Mouse (Mus musculus): ENCODE results near the gene Tbc1d1.

The Tbc1d1 gene

DNA sequence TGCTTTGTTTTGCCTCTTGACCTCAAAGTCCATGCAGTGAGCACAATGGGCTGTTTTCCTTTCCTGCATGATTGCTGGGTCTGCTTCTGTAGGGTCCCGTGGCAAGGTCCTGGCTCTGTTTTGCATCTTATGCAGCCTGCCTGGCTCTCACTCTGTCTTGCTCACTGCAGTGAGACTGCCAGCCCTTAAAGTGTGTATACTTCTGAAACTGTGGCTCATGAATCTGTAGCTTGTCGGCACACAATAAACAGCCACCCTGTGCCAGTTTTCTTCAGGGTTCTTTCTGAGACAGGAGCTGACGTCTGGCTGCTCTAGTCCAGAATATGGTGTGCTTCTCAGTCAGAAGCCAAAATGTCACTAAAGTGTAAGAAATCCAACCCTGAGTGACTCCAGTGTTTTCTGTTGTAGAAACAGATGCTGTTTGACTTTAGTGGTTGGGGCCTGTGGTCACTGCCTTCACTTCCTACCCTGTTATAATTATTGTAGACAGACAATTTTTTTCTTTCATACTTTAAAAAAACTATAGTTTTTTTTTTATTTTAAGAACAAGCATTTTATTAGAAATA, 32.1 kb downstream of the Tbc1d1 start:
- ChIA-PET POLR2A (interaction anchor here in 1 of 4 experiments (1.2 kb wide), 1 partner anchor 45 kb away, joined by 3 read pairs; no protein-coding TSS in a partner anchor), CTCF (no interaction called here)

DNA sequence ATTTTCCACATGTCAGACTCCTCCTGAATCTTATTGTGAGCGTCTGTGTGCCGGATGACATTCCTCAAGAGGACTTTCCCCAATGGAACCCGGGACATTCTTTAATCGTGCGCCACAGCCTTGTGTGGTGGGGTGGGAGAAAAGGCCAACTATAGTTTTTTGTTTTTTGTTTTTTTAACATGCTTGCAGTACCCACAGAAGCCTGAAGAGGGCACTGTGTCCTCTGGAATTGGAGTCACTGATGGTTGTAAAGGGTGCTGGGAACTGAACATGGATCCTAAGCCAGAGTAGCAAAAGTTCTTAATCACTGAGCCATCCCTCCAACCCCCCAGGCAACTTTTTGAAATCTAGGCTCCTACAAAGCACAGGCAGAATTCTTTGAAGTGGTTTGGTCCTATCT, 34.8 kb downstream of the Tbc1d1 start:
- CTCF ChIA-PET: no interaction called here
- POLR2A ChIA-PET: interaction anchor here in 1 of 4 experiments (1.0 kb wide), 1 partner anchor 177 kb away, joined by 3 read pairs; no protein-coding TSS in a partner anchor

DNA sequence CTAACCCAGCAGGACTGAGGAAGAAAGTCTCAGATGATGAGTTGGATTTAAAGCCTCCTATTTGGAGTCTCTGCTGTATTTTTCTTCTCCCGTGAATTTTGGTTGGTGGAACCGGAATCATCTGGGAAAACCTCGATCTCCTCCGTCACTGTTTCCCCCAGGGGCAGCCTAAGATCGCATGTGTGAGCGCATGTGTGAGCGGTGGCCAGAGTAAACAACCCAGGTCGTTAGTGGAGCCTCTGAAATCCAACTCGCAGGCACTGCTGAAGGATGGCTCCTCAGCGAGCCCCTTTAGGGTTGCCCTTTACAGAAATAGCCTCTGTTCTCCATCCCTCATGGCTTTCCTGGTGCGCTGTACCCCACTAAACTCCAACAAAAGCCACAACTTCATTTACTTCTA, 37.2 kb downstream of the Tbc1d1 start:
- POLR2A ChIA-PET: no interaction called here
- CTCF ChIA-PET: interaction anchor here in 2 of 4 experiments (0.5 to 0.7 kb wide), 2 partner anchors 301 to 618 kb away, joined by 3 read pairs; no protein-coding TSS in a partner anchor

GRCm38 (mm10) chr5:64196250-64196865, 40.3 kb downstream of the Tbc1d1 start:
- CTCF ChIA-PET: no interaction called here
- POLR2A ChIA-PET: interaction anchor here in 1 of 4 experiments (1.1 kb wide), 1 partner anchor 20 kb away, joined by 3 read pairs; no protein-coding TSS in a partner anchor

DNA sequence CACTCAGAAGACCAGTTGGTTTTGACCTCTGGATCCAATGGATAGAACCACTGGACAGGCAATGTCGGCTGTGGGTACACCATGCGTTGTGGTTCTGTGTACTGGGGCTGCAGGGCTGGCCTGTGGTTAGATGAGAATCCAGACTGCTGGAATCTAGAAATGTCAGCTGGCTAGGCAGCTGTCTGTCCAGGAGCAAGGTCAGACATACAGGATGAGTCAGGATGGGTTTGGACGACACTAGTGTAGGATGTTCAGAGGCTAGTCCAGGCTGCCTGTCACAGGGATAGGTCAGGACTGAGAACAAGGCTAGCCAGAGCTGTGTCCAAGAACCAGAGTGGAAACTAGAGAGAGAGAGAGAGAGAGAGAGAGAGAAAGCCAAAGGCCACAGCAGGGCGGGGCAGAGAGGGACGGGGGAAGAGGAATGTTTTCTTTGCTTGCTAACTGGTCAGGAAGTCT, 40.8 kb downstream of the Tbc1d1 start:
- CTCF ChIA-PET: no interaction called here
- POLR2A ChIA-PET: interaction anchor here in 1 of 4 experiments (1.1 kb wide), 1 partner anchor 21 kb away, joined by 3 read pairs; no protein-coding TSS in a partner anchor

- ChIA-PET CTCF (interaction anchor here in 1 of 4 experiments (1.5 kb wide), 1 partner anchor 91 kb away, joined by 4 read pairs; no protein-coding TSS in a partner anchor), POLR2A (no interaction called here)
Measured at GRCm38 (mm10) chr5:64198624-64199023, 42.5 kb downstream of the Tbc1d1 start.

- ChIA-PET POLR2A (interaction anchor here in 1 of 4 experiments (0.6 kb wide), 1 partner anchor 667 kb away, joined by 3 read pairs; no protein-coding TSS in a partner anchor), CTCF (no interaction called here)
Measured at GRCm38 (mm10) chr5:64201071-64201470, 45.0 kb downstream of the Tbc1d1 start.

DNA sequence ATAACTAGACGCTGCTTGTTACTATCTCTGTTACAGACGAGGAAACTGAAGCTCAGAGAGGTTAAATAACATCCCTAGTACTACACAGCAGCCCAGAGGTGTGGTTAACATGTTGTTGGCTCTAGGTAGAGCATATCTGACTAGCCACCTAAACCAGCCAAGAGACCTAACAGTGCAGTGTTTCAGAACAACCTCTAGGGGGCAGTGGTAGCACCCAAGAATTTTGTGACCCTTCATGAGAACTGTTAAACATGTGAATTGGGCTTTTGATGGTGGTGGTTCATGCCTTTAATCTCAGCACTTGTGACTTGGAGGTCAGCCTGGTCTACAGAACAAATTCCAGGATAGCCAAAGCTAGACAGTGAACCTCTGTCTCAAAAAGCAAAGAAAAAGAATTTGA, 46.2 kb downstream of the Tbc1d1 start:
- ChIA-PET POLR2A (interaction anchor here in 1 of 4 experiments (0.7 kb wide), 1 partner anchor 53 kb away, joined by 6 read pairs; no protein-coding TSS in a partner anchor), CTCF (interaction anchor here in 3 of 4 experiments (0.6 to 1.5 kb wide), 4 partner anchors 31 to 73 kb away, joined by 3 to 6 read pairs (median 3); no protein-coding TSS in a partner anchor)

- ChIA-PET CTCF (interaction anchor here in 1 of 4 experiments (0.6 kb wide), 1 partner anchor 679 kb away, joined by 4 read pairs; no protein-coding TSS in a partner anchor), POLR2A (interaction anchor here in 1 of 4 experiments (0.6 to 1.1 kb wide), 2 partner anchors 10 to 11 kb away, joined by 3 read pairs; no protein-coding TSS in a partner anchor)
Measured at GRCm38 (mm10) chr5:64205610-64206009, 49.5 kb downstream of the Tbc1d1 start.

- CTCF ChIA-PET: interaction anchor here in 2 of 4 experiments (0.5 to 0.8 kb wide), 2 partner anchors 60 to 83 kb away, joined by 3 read pairs; no protein-coding TSS in a partner anchor
- POLR2A ChIA-PET: interaction anchor here in 2 of 4 experiments (0.5 to 1.1 kb wide), 3 partner anchors 10 to 113 kb away, joined by 3 read pairs; no protein-coding TSS in a partner anchor
Measured at GRCm38 (mm10) chr5:64206431-64206830, 50.3 kb downstream of the Tbc1d1 start.

- POLR2A ChIA-PET: interaction anchor here in 2 of 4 experiments (0.5 to 1.1 kb wide), 3 partner anchors 23 to 393 kb away, joined by 3 to 4 read pairs (median 3); no protein-coding TSS in a partner anchor
- CTCF ChIA-PET: interaction anchor here in 2 of 4 experiments (0.5 to 0.8 kb wide), 2 partner anchors 59 to 83 kb away, joined by 3 read pairs; no protein-coding TSS in a partner anchor
Measured at GRCm38 (mm10) chr5:64206875-64207274, 50.8 kb downstream of the Tbc1d1 start.

DNA sequence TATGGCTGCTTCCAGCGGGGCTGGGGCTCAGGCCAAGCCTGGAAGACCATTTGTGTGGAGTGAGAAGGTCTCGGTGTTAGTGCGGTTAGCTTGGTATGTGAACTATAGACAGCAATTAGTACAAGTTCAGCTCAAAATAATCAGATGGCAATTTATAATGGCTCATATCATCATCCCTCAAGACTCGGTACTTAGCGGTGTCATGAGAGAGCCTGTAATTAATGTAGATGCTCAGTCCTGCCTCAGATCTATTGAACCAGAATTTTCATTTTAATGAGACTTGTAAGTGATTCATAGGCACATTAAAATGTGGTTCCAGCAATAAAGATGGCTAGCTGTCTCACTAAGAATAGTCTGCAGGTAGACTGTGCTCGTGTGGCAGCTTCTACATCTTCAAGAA, 51.7 kb downstream of the Tbc1d1 start:
- ChIA-PET CTCF (no interaction called here), POLR2A (interaction anchor here in 2 of 4 experiments (0.5 to 1.2 kb wide), 5 partner anchors 18 to 421 kb away, joined by 3 to 4 read pairs (median 3); no protein-coding TSS in a partner anchor)

DNA sequence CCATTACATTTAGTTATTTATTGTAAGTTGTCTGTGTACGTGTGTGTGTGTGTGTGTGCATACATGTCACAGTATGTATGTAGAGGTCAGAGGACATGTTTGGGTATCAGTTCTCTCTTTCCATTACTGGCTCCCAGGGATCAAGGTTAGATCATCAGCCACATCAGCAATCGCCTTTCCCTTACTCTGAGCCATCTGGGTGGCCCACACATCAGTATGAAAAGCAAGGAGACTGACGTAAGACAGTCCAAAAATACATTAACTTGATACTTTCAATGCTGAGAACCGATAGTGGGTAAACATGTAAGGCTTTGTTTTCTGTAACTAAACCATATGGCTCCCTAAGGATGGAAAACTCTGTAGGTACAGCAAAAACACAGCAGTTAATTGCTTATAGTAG, 54.7 kb downstream of the Tbc1d1 start:
- ChIA-PET POLR2A (no interaction called here), CTCF (no interaction called here)

DNA sequence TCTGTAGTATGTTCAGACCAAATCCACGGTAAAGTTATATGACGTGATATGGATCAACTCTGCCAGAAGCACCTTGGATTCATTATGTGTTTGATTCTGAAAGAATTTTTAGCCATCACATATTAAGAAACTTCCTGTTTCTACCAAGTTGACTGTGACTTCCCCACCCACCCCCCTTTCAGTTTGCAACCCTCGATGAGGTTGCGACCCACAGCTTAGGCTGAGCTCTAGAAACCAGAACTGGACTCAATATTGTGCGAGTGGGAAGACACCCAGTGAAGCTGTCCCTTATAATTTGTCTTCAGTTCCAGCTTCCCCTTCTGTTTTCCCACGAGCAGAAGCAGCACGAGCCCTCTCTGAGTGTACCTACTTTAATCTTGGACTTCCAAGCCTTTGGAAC, 55.2 kb downstream of the Tbc1d1 start:
- POLR2A ChIA-PET: interaction anchor here in 1 of 4 experiments (0.6 kb wide), 1 partner anchor 8 kb away, joined by 5 read pairs; no protein-coding TSS in a partner anchor
- CTCF ChIA-PET: interaction anchor here in 1 of 4 experiments (0.6 kb wide), 1 partner anchor 145 kb away, joined by 4 read pairs; no protein-coding TSS in a partner anchor

GRCm38 (mm10) chr5:64212206-64212605, 56.1 kb downstream of the Tbc1d1 start:
- ChIA-PET POLR2A (no interaction called here), CTCF (no interaction called here)

DNA sequence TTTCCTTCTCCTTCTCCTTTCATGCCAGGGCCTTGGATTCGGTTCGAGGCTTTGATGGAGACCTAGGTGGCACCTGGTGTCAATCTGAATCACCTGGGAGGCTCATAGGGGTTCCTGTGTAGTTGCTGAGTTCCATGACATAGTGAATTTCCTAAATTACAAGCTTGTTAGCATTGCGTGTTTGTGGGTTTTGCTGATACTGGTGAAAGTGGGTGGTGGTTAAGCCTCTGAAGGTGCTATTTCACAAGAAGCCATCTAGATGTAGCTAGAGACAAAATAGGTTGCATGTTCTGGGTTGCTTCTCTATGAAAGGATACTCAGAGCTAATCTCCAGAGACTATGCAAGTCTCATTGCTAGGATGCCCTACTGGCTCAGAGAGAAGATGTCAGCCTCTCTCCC, 56.5 kb downstream of the Tbc1d1 start:
- ChIA-PET POLR2A (no interaction called here), CTCF (no interaction called here)

- ChIA-PET CTCF (interaction anchor here in 1 of 4 experiments (0.6 kb wide), 1 partner anchor 79 kb away, joined by 3 read pairs; no protein-coding TSS in a partner anchor), POLR2A (interaction anchor here in 1 of 4 experiments (1.5 kb wide), 1 partner anchor 10 kb away, joined by 3 read pairs; no protein-coding TSS in a partner anchor)
Measured at GRCm38 (mm10) chr5:64215806-64216205, 59.7 kb downstream of the Tbc1d1 start.

DNA sequence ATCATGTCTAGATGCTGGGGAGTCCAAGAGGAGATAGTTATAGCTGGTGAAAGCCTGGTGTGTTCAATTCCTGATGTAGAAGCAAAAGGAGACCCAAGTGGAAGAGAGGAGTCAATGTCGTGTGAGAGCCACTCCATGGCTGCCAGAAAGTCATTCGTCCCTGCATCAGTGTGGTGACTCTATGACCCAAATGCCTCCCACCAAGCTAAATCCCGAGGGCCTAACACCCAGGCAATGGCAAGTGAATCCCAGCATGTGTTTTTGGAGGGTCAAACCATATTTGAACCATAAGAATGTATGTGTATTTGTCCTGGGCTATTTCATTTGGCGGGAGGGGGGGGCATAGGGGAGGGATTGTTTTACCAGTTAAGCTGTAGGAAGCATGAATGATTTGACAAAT, 60.2 kb downstream of the Tbc1d1 start:
- POLR2A ChIA-PET: interaction anchor here in 1 of 4 experiments (1.5 kb wide), 1 partner anchor 10 kb away, joined by 3 read pairs; no protein-coding TSS in a partner anchor
- CTCF ChIA-PET: interaction anchor here in 1 of 4 experiments (0.6 kb wide), 1 partner anchor 80 kb away, joined by 3 read pairs; no protein-coding TSS in a partner anchor

DNA sequence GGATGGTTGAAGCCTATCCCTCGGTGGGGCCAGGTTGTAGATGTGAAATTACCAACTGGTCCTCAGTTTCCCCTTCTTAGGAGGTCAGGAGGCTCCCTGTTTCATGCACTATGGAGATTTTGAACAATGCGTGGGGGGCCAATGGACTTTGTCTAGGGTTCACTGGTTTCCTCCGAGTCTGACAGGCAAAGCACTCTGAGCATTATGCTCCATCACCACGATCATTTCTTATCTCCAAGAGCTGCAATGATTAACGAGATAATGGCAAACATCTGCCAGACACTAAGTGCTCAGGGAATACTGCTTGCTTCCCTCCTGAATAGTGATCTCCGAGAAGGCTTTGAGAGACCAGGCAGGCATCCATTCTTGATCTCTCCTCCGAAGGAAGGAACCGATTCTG, 61.2 kb downstream of the Tbc1d1 start:
- POLR2A ChIA-PET: interaction anchor here in 1 of 4 experiments (1.2 to 1.7 kb wide), 3 partner anchors 14 to 107 kb away, joined by 3 to 5 read pairs (median 3); no protein-coding TSS in a partner anchor
- CTCF ChIA-PET: interaction anchor here in 1 of 4 experiments (0.7 kb wide), 1 partner anchor 330 kb away, joined by 3 read pairs; no protein-coding TSS in a partner anchor

Measured in embryonic stem cell, embryonic (primary cell).